Mouse (Mus musculus) kidney, adult 9 months (tissue): Measurements from ENCODE around the gene H1foo.

ENCODE experiments used
- DNase-seq: peaks from one replicate; pipeline ENCODE4 v3.0.0; 2022

Gene H1foo

DNA sequence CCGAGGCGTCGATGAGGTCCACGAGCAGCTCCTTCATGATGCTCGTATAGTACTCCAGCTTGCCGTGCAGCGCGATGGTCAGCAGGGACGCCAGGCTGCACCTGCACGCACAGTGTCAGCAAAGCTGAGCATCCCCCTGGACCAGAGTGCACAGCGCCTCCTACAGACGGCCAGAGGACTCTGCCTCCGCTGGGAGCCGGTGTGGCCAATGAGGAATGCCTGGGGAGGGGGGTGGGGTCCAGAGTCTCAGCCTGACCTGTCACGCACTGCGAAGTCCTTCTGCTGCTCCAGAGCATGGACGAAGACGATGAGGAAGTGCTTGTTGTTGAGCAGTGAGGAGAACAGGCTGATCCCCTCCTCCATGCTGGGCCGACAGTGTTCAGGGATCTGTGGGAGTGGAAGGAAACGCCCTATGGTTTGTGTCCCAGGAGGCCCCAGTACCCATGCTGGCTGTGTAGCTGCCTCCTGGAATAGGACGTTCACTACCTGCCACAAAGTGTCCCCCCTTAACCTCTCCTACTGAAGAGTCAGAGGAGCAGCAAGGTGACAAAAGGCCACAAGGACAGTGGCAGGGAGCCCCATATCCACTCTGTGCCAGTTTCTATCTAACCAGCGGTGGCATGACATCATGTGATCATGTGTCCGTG, 17.8 kb downstream of the H1foo start:
- DNase-seq: no peak

DNA sequence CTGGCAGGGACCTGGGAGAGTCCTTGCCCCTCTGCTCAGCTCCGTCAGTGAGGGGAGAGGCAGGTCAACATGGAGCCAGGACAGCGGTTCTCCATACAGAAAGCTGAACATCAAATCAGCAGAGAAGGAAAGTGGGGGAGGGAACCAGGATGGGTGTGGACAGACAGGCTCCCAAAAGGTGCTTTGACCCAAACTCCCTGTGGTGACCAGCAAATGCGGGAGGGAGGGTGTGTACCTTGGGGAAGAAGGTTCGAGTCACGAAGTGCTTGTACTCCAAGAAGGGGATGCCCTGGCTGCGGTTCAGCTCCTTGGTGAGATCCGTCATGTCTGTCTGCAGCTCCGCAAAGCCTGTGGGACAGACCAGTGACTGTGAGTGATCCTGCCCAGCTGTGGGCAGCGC, 18.9 kb downstream of the H1foo start:
- no peak for DNase-seq

DNA sequence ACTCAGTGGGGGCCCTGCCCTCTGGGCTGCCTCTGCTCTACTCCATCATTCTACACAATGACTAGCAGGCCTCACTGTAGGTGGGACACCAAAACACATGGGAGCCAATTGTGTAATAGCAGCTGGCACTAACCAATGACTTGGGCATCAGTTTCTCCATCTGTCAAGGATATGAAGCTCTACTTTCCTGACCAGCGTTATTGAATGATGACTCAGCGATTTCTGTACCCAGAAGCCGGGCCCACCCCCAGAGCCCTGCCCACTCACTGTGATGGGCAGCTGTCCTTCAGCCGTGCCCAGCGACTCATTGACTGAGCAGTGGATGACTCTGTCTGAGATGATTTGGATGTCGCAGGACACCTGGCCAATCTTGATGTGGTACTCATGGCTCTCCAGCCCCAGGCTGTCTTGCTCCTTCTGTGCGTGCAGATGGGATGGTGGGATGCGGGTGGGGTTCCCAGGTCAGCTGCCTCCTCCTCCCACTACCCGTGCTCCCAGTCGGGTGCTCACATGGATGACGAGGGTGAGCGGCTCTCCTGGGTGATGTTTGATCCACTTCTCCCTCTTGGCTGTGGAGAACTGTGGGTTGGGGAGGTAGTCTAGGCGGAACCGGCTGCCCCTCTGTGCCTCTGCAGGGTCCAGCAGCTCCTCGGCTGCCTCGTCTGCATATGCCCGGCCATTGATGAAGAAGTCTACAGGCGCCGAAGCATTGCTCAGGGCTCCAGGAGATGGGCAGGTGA, 21.7 kb downstream of the H1foo start:
- no peak for DNase-seq

DNA sequence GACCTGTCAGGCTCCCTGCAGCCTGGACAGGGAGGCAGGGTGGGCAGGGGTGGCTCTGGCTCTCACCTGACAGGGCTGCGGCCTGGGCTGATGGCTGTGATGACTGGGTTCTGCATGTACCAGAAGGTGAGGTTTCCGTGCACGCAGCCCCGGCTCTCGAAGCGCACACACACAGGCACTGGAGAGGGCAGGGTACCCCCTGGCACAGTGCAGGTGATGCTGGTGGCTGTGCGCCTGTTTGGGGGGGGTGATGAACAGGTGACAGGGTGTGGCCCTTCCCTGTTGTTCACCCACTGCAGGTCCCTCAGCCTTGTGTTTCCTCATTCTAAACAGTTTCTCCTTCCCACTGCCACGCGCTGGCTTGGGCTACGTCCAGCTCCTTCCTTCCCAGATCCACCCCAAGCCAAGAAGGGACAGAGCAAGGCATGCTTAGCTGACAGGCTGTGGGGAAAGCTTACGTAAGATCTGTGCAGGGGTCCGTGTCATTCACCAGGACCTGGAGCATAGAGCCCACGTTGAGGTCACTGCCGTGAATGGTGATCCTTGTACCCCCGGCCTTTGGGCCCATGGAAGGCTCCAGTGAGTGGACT, 22.6 kb downstream of the H1foo start:
- no peak for DNase-seq

DNA sequence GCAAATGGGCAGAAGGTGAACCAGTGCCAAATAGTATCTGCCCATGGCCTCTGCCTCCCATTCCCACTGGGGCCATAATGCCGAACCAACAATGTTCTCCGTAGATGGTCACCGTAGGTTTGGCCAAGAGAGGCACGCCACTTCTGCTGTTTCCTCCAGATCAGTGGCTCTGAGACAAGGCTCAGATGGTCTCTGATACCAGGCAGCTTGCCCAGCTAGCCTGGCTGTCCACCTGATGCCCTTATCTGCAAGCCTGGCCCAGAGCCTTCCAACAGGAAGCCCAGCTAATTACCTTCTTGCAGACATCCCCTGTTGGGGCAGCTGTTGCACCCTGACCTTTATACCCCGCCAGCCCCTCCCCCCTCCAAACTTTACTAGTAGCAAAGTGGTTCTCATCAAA, 23.3 kb downstream of the H1foo start:
- DNase-seq: no peak

DNA sequence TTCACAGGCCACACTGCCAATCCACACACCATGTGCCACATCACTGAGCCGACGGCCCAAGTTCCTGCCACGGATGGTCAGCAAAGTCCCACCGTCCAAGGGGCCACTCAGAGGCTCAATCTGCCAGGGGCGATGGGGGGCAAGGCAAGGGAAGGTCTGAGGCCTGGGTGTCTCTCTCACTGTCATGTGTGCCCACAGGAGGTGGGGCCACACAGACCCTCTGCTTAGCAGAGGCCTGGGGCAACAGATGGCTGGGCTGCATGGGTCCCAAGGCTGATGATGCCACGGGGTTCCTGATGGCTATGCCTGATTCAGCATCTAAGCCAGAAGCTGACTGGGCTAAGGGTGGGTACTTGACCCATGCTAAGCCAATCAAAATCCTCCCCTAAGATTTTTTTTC, 24.0 kb downstream of the H1foo start:
- no peak for DNase-seq

DNA sequence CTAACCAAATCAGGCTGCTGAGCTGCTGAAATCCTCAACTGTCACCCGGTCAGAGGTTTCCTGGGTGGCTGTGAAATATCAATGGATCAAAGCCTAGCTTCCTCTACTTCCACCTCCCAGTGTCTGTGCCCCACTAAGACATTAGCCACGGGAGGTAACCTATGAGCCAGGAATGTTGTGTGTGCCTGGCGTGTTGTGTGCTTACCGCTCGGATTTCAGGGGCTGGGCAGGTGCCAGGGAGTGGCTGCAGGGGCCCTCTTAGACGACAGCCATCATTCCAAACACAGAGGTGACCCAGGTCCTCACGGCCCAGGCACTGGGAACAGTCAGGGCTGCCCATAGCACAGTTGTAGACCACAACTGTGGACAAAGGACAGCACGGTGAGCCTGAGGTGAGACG, 24.4 kb downstream of the H1foo start:
- DNase-seq: no peak

DNA sequence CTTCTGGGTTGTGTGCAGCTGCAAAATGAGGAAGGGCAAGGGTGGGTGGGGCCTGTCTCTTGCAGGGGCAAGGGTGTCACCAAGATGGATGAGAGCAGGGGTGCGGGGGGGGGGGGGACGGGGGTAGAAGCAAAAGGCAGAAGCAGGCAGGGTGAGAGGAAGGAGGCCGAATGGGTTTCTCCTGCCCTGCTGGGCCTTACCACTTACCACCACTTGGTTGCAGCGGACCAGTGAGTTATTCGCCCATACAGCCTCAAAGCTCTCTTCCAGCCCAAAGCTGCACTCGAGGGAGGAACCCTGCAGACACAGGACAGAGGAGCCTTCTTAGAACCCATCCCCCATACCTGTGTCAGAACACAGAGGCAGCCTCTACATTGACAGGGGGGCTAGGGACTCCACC, 25.2 kb downstream of the H1foo start:
- DNase-seq: no peak

DNA sequence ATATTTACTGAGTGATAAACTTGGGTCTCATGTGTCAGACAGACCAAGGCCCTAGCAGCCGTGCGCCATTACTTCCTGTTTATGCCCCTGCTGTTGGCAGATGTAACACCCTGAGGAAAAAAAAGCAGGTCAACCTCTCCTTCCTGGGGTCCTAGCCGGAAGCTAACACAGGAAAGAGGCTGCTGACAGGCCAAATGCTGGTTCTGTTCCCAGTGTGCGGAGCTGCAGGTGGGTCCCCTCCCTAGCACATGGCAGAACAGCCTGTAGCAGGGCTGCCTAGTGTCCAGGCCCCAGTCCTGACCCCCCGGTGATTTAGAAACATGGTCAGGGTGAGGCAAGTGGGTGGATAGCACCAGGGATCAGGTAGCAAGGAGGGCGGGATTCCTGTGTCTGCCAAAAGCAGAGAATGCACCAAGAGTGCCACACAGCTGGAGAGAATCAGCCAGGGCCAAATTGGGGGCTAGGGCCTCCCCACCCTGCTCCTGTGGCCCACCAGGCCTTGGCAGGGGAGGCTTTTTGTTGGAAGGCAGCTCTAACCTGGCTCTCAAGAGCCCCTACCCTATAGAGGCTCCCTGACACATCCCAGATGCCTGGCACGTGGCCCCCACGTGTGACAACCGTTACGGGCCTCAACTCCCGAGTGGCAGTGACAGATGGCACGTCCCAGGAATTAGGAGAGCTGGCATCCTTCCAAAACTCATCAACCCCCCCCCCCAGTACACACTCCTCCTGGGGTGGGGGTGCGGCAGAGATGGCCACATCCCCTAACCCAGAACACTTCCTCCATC, 26.7 kb downstream of the H1foo start:
- DNase-seq: peak; percentile 53

DNA sequence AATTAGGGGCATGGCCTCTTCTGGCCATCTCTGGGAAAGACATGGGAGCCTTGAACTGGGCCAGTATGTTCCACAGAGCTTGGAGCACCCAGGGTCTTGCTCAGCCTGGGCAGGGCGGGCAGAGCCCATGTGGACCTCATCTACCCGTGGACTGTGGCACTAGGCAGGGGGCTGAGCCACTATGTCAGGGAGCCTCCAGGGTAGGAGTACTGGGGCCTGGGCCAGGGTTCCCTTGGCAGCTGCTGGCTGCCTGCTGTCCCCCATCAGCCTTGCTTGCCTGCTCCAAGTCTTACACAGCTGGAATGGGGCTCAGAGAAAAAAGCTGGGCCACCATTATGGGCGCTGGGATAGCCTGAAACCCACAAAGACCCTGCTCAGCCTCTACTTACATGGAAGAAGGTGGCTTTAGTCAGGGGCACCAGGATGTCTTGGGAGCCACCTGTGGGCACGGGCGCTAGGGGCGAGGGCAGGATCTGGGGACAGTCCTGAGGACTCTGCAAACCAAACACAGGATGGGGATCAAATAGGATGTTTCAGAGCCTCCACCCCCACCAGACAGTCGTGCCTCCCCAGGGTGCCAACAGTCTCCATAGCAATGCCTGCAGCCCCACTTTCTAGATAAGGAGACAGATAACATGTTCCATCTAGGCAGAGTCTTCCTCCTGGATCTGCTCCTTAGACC, 27.5 kb downstream of the H1foo start:
- DNase-seq: no peak

DNA sequence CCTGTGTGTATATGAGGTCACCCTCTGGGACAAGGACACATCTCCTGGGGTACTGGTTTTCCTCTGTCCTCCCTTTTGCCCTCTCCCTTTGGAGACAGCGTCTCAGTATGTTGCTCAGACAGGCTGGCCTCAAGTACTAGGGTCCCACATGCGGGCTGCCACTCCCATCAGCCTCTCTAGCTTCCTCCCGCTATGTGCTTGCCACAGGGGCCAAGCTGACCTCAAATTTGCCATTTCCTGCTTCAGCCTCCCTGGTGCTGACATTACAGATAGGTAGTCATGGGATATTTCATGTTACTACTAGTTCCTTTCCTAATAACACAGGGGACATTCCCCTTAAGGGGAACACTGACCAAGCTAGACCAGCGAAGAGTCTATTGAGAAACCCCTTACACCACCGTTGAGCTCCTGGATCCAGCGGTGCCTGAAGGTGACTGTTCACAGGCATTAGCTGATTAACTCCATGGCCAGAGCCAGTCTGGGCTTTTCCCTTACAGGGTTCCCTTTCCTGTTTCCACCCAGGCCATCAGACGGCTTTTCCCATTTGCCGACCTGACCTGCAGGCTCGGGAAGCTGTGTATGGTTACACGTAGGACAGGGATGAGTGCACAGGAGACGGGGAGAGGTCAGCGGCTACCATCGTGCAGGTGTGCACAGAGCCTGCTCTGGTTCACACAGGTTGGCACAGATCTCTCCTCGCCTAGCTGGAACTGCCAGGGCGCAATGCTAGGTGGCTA, 28.6 kb downstream of the H1foo start:
- no peak for DNase-seq

DNA sequence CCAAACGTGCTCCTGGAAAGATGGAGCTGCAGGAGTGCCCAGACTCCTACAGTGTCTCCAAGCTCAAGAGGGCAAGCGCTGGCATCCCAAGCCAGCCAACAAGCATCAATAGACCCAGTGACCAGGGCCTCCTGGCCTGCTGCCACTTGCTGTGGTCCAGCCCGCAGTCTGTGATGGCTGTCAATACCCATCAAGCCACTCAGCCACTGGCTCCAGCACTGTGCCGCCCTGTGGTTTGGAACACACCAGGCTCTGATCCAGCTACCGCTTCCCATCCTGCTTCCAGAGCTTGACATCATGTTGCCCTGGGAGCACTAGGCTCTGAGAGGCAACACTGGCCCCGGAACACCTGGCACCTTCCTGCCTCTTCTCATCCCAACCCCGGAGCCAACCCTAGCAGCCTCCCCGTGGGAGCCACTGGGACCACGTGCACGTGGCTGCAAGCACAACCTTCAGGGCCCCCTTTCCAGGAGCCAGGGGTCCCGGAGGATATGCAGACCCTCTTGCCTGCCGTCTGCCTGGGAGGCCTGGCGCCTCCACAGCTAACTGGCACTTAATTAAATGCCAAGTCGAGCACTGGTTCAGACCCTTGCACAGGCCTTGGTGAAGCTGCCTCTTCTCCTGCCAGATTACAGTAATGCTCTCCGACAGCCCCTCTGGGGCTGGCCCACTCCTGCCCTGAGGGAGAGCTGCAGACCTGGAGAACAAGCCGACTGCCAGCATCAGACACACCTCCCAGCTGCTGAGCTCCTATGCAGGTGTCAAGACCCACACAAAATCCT, 29.3 kb downstream of the H1foo start:
- no peak for DNase-seq

DNA sequence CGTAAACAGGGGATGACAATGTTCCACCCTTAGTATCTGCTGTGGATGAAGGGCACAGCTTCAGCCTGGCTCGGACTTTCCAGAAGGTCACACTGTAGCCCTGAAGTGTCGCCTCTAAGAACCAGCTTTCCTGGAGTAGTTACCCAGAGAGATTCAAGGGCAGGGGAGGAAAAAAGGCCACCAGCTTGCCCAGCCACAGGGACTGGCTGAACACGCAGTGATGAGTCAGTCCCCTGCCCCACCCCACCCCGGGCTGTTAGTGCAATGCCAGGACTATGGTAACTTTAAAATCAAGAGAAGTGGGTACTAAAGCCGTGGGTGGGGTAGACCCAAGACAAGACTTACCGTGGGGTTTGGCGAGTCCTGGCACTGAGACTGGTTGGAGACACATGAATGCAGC, 30.9 kb downstream of the H1foo start:
- no peak for DNase-seq

DNA sequence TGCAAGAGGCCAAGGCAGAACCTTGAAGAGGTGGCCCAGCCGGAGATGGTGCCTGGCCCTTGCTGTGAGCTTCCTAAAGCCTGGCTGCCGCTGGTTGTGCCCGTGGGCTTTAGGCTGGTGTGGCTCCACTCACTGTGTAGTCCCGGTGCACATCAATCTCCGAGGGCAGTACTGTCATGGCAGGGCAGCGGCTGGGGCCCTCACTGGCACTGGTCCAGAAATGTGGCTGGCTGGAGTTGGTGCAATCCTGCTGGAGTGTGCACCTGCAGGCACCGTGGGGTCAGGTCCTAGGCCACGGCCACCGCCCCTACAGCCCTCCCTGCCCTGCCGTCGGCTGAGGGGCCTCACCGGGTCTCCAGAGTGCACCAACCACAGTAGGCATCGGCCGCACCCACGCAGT, 33.1 kb downstream of the H1foo start:
- no peak for DNase-seq

DNA sequence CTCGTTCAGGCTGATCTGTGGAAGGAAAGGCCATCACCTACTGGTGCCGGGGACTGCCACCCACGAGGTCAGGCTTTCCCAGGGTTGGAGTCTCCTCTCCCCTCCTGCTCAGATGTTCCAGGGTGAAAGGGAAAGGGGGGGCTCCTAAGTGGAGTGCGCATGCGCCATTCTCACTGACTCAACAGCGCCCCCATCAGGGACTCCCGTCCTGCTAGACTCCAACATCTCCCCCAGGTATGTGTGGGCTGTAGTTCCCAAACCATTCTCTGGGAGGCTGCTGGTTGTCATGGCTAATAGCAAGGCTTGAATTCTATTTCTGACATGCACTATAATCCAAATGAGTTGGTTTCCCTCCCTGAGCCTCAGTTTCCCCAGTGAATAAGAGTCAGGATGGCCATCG, 33.9 kb downstream of the H1foo start:
- DNase-seq: no peak

DNA sequence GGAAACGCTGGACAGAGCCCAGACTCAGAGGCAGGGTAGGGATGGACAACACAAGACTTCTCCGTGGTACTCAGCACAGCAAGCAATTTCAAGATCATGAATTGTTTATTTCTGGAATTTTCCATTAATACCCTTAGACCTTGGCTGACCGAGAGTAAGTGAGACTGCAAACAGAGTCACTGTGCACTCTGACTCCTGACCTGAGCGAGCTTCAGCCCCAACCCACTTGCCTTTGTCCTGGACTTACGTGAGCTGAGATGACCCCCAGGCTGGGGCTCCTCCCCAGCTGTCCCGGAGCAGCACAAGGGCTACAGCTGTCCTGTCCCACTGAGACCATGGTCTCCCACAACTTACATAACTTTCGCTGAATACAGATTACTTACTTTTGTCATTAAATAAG, 38.2 kb downstream of the H1foo start:
- DNase-seq: peak; percentile 45

DNA sequence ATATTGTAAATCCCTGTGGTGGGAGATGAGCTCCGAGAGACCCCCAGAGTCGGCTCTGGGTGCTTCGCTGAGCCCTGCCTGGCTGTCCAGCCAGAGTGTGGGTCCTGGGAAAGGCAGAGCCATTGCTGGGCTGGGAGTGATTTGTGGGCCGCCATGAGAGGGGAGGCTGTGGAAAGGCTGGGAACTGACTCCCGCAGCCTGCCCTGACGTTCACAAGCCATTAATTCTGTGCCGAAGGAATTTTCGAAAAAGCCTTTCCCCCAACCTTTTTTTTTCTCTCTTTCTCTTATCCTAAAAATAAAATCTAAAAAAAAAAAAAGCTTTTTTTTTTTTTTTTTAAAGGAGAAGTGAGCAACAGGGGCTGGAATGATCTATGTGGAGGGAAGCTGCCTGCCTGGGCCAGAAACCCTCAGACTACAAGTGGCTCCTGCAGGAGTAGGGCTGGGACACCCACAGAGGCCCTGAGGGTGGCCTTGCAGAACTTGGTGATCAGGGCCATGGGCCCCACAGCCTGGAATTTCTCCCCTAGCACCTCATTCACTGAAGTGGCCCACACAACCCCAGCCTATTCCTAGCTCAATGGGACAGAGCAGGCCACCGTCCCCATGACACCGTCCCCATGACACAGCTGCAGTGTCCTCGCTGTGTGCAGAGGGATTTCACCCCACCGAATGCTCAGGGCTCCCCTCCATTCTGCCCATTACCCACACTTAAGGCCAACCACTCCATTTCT, 38.7 kb downstream of the H1foo start:
- DNase-seq: no peak

DNA sequence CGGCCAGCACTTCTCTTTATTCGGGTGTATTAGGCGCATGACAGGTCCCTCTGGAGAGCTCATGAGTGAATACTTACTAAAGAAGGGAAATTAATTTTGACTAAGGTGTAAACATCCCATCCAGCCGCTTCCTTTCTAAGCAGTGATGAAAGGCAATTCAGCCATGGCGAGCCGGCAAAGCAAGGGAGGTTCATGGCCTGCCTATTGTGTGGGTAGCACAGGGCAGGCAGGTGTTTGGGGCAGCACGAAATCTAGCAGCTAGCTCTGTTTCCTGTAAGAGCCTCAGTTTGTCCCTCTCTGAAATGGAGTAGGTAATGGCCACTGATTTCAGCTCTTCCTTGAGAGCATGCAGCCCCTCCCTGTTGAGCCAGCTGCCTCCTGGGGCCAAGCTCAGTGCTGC, 39.8 kb downstream of the H1foo start:
- DNase-seq: no peak

DNA sequence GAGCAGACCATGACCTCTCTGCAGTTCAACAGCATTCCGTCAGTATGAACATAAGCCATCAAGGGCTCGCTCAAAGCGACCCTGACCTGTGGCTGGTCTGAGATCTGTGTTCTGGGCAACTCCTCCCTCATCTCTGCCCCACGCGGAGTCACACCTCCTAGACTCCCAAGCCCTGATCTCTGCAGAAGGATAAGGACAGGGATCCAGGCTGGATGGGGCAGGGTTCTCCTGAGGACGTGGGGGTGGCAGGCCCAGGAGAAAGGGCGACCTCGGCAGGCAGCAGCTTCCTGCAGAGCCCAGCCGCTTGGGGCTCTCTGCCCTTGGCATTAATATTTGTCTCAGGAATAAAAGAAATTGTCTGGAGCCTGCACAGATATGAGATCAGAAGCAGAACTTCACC, 40.9 kb downstream of the H1foo start:
- no peak for DNase-seq

DNA sequence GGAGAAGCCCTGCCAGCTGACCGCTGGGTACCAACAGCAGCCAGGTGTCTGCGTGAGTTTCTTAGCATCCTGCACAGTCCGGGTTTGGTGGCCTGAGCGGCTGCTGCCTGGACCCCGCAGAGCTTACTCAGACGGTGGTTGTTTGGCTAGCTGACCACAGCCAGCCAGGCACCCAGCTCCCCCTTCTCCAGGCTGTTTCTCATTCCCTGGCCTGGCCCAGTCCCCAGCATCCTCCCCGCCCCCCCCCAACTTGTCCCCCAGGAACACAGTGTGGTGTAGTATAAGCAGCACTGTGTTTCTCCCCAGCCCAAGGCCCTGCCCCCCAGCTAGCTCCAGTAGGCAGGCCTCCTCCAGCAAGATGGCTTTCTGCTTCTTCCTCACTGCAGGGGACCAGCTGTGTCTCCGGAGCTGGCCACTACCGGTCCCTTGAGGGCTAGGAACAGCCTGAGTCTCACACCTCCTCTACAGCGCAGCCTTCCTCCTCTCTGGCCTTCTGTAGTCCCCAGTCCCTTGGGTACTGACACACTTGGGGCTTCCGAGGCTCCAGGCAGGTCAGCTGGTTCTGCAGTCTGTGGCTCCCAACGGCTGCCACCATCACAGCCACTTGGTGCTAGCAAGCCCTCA, 41.8 kb downstream of the H1foo start:
- DNase-seq: no peak
